ENCODE assay signal across 22 mouse cellular contexts in the genomic region with DNA sequence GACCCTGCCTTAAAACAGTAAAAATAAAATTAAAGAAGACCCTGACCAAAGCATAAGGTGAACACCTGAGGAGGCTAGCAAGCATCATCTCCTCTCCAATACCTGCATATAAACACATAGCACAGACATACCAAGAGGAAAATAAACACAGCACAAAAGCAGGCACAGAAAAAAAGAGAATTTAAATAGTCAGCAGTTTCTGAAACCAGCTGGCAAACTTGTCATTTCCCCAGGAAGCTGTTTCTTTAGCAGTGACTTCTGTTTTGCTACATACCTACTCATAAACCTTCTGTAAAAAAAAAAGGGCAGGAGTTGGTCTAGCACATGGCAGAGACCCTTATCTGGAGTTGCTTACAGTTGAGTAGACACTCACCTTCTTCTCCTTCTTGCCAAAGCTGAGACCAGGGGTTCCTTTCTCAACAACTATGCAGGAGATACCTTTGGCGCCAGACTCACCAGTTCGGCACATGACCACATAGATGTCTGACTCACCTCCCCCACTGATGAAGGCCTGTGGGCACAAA. TPM values are rescaled to one million over a fixed set of nuclear protein-coding genes. Genes with fewer than 3 reads are reported as not detected.
DNase-seq lines count a peak whose midpoint lies in the region; ATAC-seq and TF ChIP-seq lines count a peak whose summit lies in the region.
"Had no signal": no experiment of that assay in that cellular context is flagged by ENCODE, and none has a peak within 500 bp of the region (broad histone marks: within the 10 kb centered on the region; RNA-seq: fewer than 3 reads in every experiment).

No protein-coding gene starts in this region.

- DNase-seq in heart, adult 11 months = peak; percentile 74
- DNase-seq in heart, postnatal 4 days = no peak
- DNase-seq in A20 (ENCODE audit: low read depth, low spot score) = peak; percentile 22
- DNase-seq: adrenal gland, adult 2 months; adrenal gland, postnatal 10 days; adrenal gland, postnatal 25 days; cerebellum, adult 11-12 months; cerebellum, adult 2 months; cerebellum, adult 9-10 months; cerebellum, postnatal 10 days; cerebellum, postnatal 25 days; forebrain, postnatal 0 days had no signal

- peaks cover 25% of the 10 kb centered on the region for H3K36me3 ChIP-seq in midbrain, embryonic 16.5 days (ENCODE audit: control insufficient read depth, insufficient read depth, low read length)

- no peak overlapping the region for H3K4me2 ChIP-seq in midbrain, embryonic 16.5 days (ENCODE audit: low read length)
- H3K4me2 ChIP-seq: embryonic facial prominence, embryonic 12.5 days; forebrain, embryonic 13.5 days; forebrain, embryonic 15.5 days had no signal

- peak overlapping the region; percentile 37 for H3K27ac ChIP-seq in bone marrow macrophage, adult 2 months (ENCODE audit: insufficient read depth, low read depth, low read length)
- peak overlapping the region; percentile 28; the same call in 1 of the 2 replicates for H3K27ac ChIP-seq in olfactory bulb, adult 2 months (ENCODE audit: insufficient read depth, low read depth, low read length)
- H3K27ac ChIP-seq in midbrain, embryonic 16.5 days (ENCODE audit: low read length) = no peak overlapping the region
- H3K27ac ChIP-seq: embryonic facial prominence, embryonic 10.5 days; embryonic facial prominence, embryonic 12.5 days; forebrain, embryonic 13.5 days; forebrain, embryonic 15.5 days had no signal

- peaks cover 10% of the 10 kb centered on the region for H3K4me1 ChIP-seq in bone marrow macrophage, adult 2 months (ENCODE audit: control insufficient read depth, insufficient read depth, low read length)
- H3K4me1 ChIP-seq in olfactory bulb, adult 2 months (ENCODE audit: control insufficient read depth, insufficient read depth, low read length) = peaks cover 5% of the 10 kb centered on the region
- no peaks in the 10 kb centered on the region for H3K4me1 ChIP-seq in midbrain, embryonic 16.5 days (ENCODE audit: control insufficient read depth, insufficient read depth, low read length)
- H3K4me1 ChIP-seq: embryonic facial prominence, embryonic 10.5 days; embryonic facial prominence, embryonic 12.5 days; forebrain, embryonic 13.5 days; forebrain, embryonic 15.5 days had no signal

- H3K4me3 ChIP-seq in bone marrow macrophage, adult 2 months (ENCODE audit: insufficient read depth, low read length) = no peak overlapping the region
- H3K4me3 ChIP-seq in olfactory bulb, adult 2 months (ENCODE audit: insufficient read depth, low read depth, low read length) = no peak overlapping the region
- H3K4me3 ChIP-seq in midbrain, embryonic 16.5 days (ENCODE audit: low read depth, low read length) = no peak overlapping the region
- H3K4me3 ChIP-seq: embryonic facial prominence, embryonic 10.5 days; embryonic facial prominence, embryonic 12.5 days; forebrain, embryonic 13.5 days; forebrain, embryonic 15.5 days had no signal

- TF ChIP-seq CTCF in bone marrow macrophage, adult 2 months (IDR thresholded peaks at IDR 0.05; ENCODE audit: low read depth, low read length) = no peak
- no peak for TF ChIP-seq CTCF in olfactory bulb, adult 2 months (IDR thresholded peaks at IDR 0.05; ENCODE audit: insufficient read depth, low read depth, low read length)

- H3K27me3 ChIP-seq in midbrain, embryonic 16.5 days (ENCODE audit: control insufficient read depth, insufficient read depth, low read depth, low read length) = no peaks in the 10 kb centered on the region
- H3K27me3 ChIP-seq: CH12.LX; embryonic facial prominence, embryonic 12.5 days; forebrain, embryonic 13.5 days; forebrain, embryonic 15.5 days had no signal

- H3K9ac ChIP-seq in midbrain, embryonic 16.5 days (ENCODE audit: low read depth, low read length) = no peak overlapping the region
- H3K9ac ChIP-seq: embryonic facial prominence, embryonic 12.5 days; forebrain, embryonic 13.5 days; forebrain, embryonic 15.5 days; forebrain, postnatal 0 days had no signal

- H3K9me3 ChIP-seq in midbrain, embryonic 16.5 days (replicated peaks; ENCODE audit: control insufficient read depth, low read length, poor library complexity, severe bottlenecking) = no peaks in the 10 kb centered on the region
- H3K9me3 ChIP-seq: embryonic facial prominence, embryonic 10.5 days; embryonic facial prominence, embryonic 12.5 days; forebrain, embryonic 13.5 days; forebrain, embryonic 15.5 days; G1E had no signal

- no peak for TF ChIP-seq POLR2A in bone marrow macrophage, adult 2 months (IDR thresholded peaks at IDR 0.05; ENCODE audit: borderline replicate concordance, low read depth, low read length)
- no peak for TF ChIP-seq POLR2A in olfactory bulb, adult 2 months (IDR thresholded peaks at IDR 0.05; ENCODE audit: insufficient read depth, low read depth, low read length)

- WGBS in olfactory bulb, adult 2 months = 60% methylated on average over 2 of the region's 2 CpGs
- 97% methylated on average over 2 of the region's 2 CpGs for WGBS in midbrain, embryonic 16.5 days

- ATAC-seq in midbrain, embryonic 16.5 days = no peak
- ATAC-seq in CD4-positive, CD25-positive, alpha-beta regulatory T cell, adult 4 months = no peak
- ATAC-seq: forebrain, embryonic 13.5 days; forebrain, embryonic 15.5 days; forebrain, postnatal 0 days had no signal

RNA-seq across cellular contexts. Expression of a gene that starts 14.2 kb away (rescaled TPM):
- 10 to 100 TPM; 40.2 to 41.1 TPM for total RNA-seq in heart, postnatal 4 days (2021)
- 30.8 and 32.7 TPM in 2 replicates for polyA plus RNA-seq in bone marrow macrophage, adult 2 months (2012; ENCODE audit: insufficient read depth, insufficient read length, missing spikeins)
- polyA plus RNA-seq in olfactory bulb, adult 2 months (2012; ENCODE audit: insufficient read depth, insufficient read length, low replicate concordance, missing spikeins) = not detected in 2 replicates
- 33.2 and 33.9 TPM in 2 replicates for polyA plus RNA-seq in midbrain, embryonic 16.5 days (2015; fragmentation: Nextera tagmentation; extraction: Ambion mirVana)
- 10 to 100 TPM; 30.3 to 40.8 TPM for polyA plus RNA-seq in CD4-positive, CD25-positive, alpha-beta regulatory T cell, adult 4 months (2017; shearing (Covaris generic))

RNA-seq across cellular contexts. Expression of a gene that starts 14.4 kb away (rescaled TPM):
- total RNA-seq in heart, postnatal 4 days (2021) = 10 to 100 TPM; 42.2 to 45.5 TPM
- polyA plus RNA-seq in bone marrow macrophage, adult 2 months (2012; ENCODE audit: insufficient read depth, insufficient read length, missing spikeins) = 34.3 and 37.4 TPM in 2 replicates
- polyA plus RNA-seq in olfactory bulb, adult 2 months (2012; ENCODE audit: insufficient read depth, insufficient read length, low replicate concordance, missing spikeins) = not detected in 2 replicates
- polyA plus RNA-seq in midbrain, embryonic 16.5 days (2015; fragmentation: Nextera tagmentation; extraction: Ambion mirVana) = 123 and 129 TPM in 2 replicates
- 10 to 100 TPM; 72.1 to 72.7 TPM for polyA plus RNA-seq in CD4-positive, CD25-positive, alpha-beta regulatory T cell, adult 4 months (2017; shearing (Covaris generic))

RNA-seq across cellular contexts. Expression of a gene that starts 44.7 kb away (rescaled TPM):
- total RNA-seq in heart, postnatal 4 days (2021) = 10 to 100 TPM; 29.1 to 29.2 TPM
- 32.6 and 35.8 TPM in 2 replicates for polyA plus RNA-seq in bone marrow macrophage, adult 2 months (2012; ENCODE audit: insufficient read depth, insufficient read length, missing spikeins)
- polyA plus RNA-seq in olfactory bulb, adult 2 months (2012; ENCODE audit: insufficient read depth, insufficient read length, low replicate concordance, missing spikeins) = not detected in 2 replicates
- polyA plus RNA-seq in midbrain, embryonic 16.5 days (2015; fragmentation: Nextera tagmentation; extraction: Ambion mirVana) = 88.0 and 89.0 TPM in 2 replicates
- polyA plus RNA-seq in CD4-positive, CD25-positive, alpha-beta regulatory T cell, adult 4 months (2017; shearing (Covaris generic)) = 10 to 100 TPM in 1 of 2 experiments, 1 to 10 TPM in 1; 7.3 to 12.9 TPM

RNA-seq across cellular contexts. Expression of a gene that starts 44.8 kb away (rescaled TPM):
- 10 to 100 TPM; 22.3 to 23.6 TPM for total RNA-seq in heart, postnatal 4 days (2021)
- 26.1 and 28.0 TPM in 2 replicates for polyA plus RNA-seq in bone marrow macrophage, adult 2 months (2012; ENCODE audit: insufficient read depth, insufficient read length, missing spikeins)
- 124 TPM in 1 of 2 replicates, not detected in the other for polyA plus RNA-seq in olfactory bulb, adult 2 months (2012; ENCODE audit: insufficient read depth, insufficient read length, low replicate concordance, missing spikeins)
- polyA plus RNA-seq in midbrain, embryonic 16.5 days (2015; fragmentation: Nextera tagmentation; extraction: Ambion mirVana) = 14.9 and 15.3 TPM in 2 replicates
- polyA plus RNA-seq in CD4-positive, CD25-positive, alpha-beta regulatory T cell, adult 4 months (2017; shearing (Covaris generic)) = 10 to 100 TPM; 24.6 to 32.4 TPM

Comparison
In these comparisons a context has a peak if more than half of its experiments do, and no peak if none do; other contexts are left out.
1. RNA of a gene that starts 14.2 kb away (polyA plus RNA-seq): 30.3 to 40.8 TPM in CD4-positive, CD25-positive, alpha-beta regulatory T cell, adult 4 months, 33.2 to 33.9 TPM in midbrain, embryonic 16.5 days and 30.8 to 32.7 TPM in bone marrow macrophage, adult 2 months; not detected in olfactory bulb, adult 2 months; every median in the first group is over 10 times any median in the second.